Mouse (Mus musculus): ENCODE results near the gene Il10rb.

The Il10rb gene

GRCm38 (mm10) chr16:91405640-91406584 lies at the start of gene Il10rb:
TSS of gene Il10rb (plus strand) at chr16:91406164.
- DNase-seq (ENCODE audit: low read depth, low spot score) = peak; percentile 71

- DNase-seq (ENCODE audit: low read depth, low spot score) = no peak
Measured at GRCm38 (mm10) chr16:91356760-91357525, 49.0 kb upstream of the Il10rb start.

GRCm38 (mm10) chr16:91357526-91357900 lies 48.5 kb upstream of the Il10rb start:
- no peak for DNase-seq (ENCODE audit: low read depth, low spot score)

GRCm38 (mm10) chr16:91358555-91358954 lies 47.4 kb upstream of the Il10rb start:
- DNase-seq (ENCODE audit: low read depth, low spot score) = peak; percentile 81

GRCm38 (mm10) chr16:91359531-91359930 lies 46.4 kb upstream of the Il10rb start:
- DNase-seq (ENCODE audit: low read depth, low spot score) = no peak

GRCm38 (mm10) chr16:91360162-91360561 lies 45.8 kb upstream of the Il10rb start:
- DNase-seq (ENCODE audit: low read depth, low spot score) = no peak

GRCm38 (mm10) chr16:91362006-91362405 lies 44.0 kb upstream of the Il10rb start:
- DNase-seq (ENCODE audit: low read depth, low spot score) = no peak

- no peak for DNase-seq (ENCODE audit: low read depth, low spot score)
Measured at GRCm38 (mm10) chr16:91362616-91363272, 43.2 kb upstream of the Il10rb start.

- no peak for DNase-seq (ENCODE audit: low read depth, low spot score)
Measured at GRCm38 (mm10) chr16:91363483-91363882, 42.5 kb upstream of the Il10rb start.

GRCm38 (mm10) chr16:91366567-91366966 lies 39.4 kb upstream of the Il10rb start:
- no peak for DNase-seq (ENCODE audit: low read depth, low spot score)

GRCm38 (mm10) chr16:91367066-91367465 lies 38.9 kb upstream of the Il10rb start:
- no peak for DNase-seq (ENCODE audit: low read depth, low spot score)

GRCm38 (mm10) chr16:91372577-91373472 lies 33.1 kb upstream of the Il10rb start, which contains the start of gene Ifnar2:
TSS of gene Ifnar2 (plus strand) at chr16:91372783.
- peak; percentile 86 for DNase-seq (ENCODE audit: low read depth, low spot score)

- DNase-seq (ENCODE audit: low read depth, low spot score) = no peak
Measured at GRCm38 (mm10) chr16:91373473-91374252, 32.3 kb upstream of the Il10rb start.

- no peak for DNase-seq (ENCODE audit: low read depth, low spot score)
Measured at GRCm38 (mm10) chr16:91374253-91374634, 31.7 kb upstream of the Il10rb start.

GRCm38 (mm10) chr16:91376701-91377100 lies 29.3 kb upstream of the Il10rb start:
- DNase-seq (ENCODE audit: low read depth, low spot score) = no peak

GRCm38 (mm10) chr16:91378431-91378986 lies 27.5 kb upstream of the Il10rb start:
- DNase-seq (ENCODE audit: low read depth, low spot score) = no peak

GRCm38 (mm10) chr16:91378991-91379390 lies 27.0 kb upstream of the Il10rb start:
- peak; percentile 84 for DNase-seq (ENCODE audit: low read depth, low spot score)

- no peak for DNase-seq (ENCODE audit: low read depth, low spot score)
Measured at GRCm38 (mm10) chr16:91379412-91379811, 26.6 kb upstream of the Il10rb start.

- no peak for DNase-seq (ENCODE audit: low read depth, low spot score)
Measured at GRCm38 (mm10) chr16:91380151-91380550, 25.8 kb upstream of the Il10rb start.

GRCm38 (mm10) chr16:91381606-91382005 lies 24.4 kb upstream of the Il10rb start:
- DNase-seq (ENCODE audit: low read depth, low spot score) = no peak

Data from ZHBTc4 (cell line).